Mouse (Mus musculus): ENCODE results near the gene Plxna2. TPM values are rescaled to one million over a fixed set of nuclear protein-coding genes. Genes with fewer than 3 reads are reported as not detected.

Gene Plxna2
- polyA plus RNA-seq, 1 experiment from 2014 or later, result 10.3 TPM

- H3K36me3 ChIP-seq (ENCODE audit: inconsistent target), result no peaks in the 10 kb centered on the region
- no peak overlapping the region for H3K27ac ChIP-seq
- WGBS (ENCODE audit: missing documents), result 88% methylated on average over 3 of the region's 3 CpGs
- H3K4me3 ChIP-seq (ENCODE audit: inconsistent target), result no peak overlapping the region
- H3K79me2 ChIP-seq (ENCODE audit: inconsistent target), result no peaks in the 10 kb centered on the region
These were observed 42.6 kb downstream of the Plxna2 start for GRCm38 (mm10) chr1:194660426-194661119.

DNA sequence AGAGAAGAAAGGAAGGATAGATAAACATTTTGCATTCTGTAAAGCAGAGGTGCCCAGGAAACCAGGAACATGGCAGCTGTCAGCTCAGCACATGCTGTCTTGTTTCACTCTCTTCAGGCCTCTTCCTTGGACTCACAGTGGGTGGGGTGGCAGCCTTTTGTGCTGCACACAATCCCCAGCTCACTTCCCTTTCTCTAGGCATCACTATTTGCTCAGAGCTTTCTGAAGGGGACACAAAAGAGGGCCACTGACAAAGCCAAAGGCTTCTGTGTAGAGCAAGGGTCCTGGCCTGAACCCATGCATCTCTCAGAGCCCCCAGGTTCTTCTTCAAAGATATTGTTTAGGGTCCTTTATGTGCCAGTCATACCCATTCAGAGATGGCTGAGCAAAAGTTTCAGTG, 45.0 kb downstream of the Plxna2 start:
- Histone ChIP-seq H3K4me3 (ENCODE audit: inconsistent target) (no peak overlapping the region), H3K79me2 (ENCODE audit: inconsistent target) (no peaks in the 10 kb centered on the region), H3K27ac (no peak overlapping the region)

DNA sequence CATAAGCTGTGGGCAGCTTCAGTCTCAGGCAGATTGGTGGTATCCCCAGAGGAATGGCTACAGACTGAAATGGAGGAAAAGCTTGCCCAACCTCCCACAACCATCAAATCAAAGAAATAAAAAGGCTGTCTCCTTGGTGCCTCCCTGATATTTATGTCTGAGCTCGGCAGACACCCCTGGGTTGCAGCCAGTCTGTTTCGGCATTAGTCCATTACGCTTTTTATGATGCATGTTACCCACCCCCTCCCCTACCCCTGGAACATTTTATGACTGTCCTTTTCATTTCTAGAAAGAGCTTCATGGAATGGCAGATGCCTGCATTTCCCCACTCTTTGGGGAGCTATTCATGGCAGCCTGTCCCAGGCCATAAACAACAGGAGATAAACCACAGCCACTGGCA, 47.7 kb downstream of the Plxna2 start:
- Histone ChIP-seq H3K36me3 (ENCODE audit: inconsistent target) (no peaks in the 10 kb centered on the region), H3K79me2 (ENCODE audit: inconsistent target) (no peaks in the 10 kb centered on the region), H3K4me3 (ENCODE audit: inconsistent target) (no peak overlapping the region), H3K27ac (no peak overlapping the region)
- WGBS (ENCODE audit: missing documents), result 98% methylated on average over 3 of the region's 3 CpGs

More for the DNA sequence above, 45.0 kb downstream of the Plxna2 start:
- no peaks in the 10 kb centered on the region for H3K36me3 ChIP-seq (ENCODE audit: inconsistent target)

GRCm38 (mm10) chr1:194671783-194672524, 53.9 kb downstream of the Plxna2 start:
- 33% methylated on average over 3 of the region's 4 CpGs for WGBS (ENCODE audit: missing documents)
- peak overlapping the region; percentile 91 for H3K27ac ChIP-seq
- no peaks in the 10 kb centered on the region for H3K36me3 ChIP-seq (ENCODE audit: inconsistent target)

DNA sequence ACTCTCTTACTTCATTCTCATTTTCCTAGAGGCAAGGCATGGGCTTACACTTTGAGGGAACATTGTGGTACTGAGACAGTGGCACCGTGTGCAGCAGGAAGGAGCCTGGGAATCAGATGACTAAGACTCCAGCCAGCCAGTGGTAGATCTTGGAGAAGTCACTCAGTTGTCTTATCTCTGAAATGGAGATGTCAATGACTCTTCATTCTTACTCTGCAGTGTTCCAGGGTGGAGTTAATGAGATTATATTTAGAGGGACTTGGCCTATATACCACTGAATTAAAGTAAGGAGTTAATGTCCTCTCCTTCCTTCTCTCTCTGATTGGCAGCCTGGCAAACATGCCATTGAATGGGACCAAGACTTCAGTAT, 54.5 kb downstream of the Plxna2 start:
- Histone ChIP-seq H3K36me3 (ENCODE audit: inconsistent target) (no peaks in the 10 kb centered on the region), H3K79me2 (ENCODE audit: inconsistent target) (no peaks in the 10 kb centered on the region), H3K27ac (peak overlapping the region; percentile 91), H3K4me3 (ENCODE audit: inconsistent target) (no peak overlapping the region)
- 45% methylated on average over 1 of the region's 1 CpGs for WGBS (ENCODE audit: missing documents)

More at GRCm38 (mm10) chr1:194671783-194672524, 53.9 kb downstream of the Plxna2 start:
- Histone ChIP-seq H3K4me3 (ENCODE audit: inconsistent target) (no peak overlapping the region), H3K79me2 (ENCODE audit: inconsistent target) (no peaks in the 10 kb centered on the region)

- Histone ChIP-seq H3K36me3 (ENCODE audit: inconsistent target) (no peaks in the 10 kb centered on the region), H3K27ac (peak overlapping the region; percentile 91), H3K79me2 (ENCODE audit: inconsistent target) (no peaks in the 10 kb centered on the region), H3K4me3 (ENCODE audit: inconsistent target) (no peak overlapping the region)
These were observed 55.2 kb downstream of the Plxna2 start for GRCm38 (mm10) chr1:194673229-194673628.

GRCm38 (mm10) chr1:194675106-194675890, 57.3 kb downstream of the Plxna2 start:
- Histone ChIP-seq H3K36me3 (ENCODE audit: inconsistent target) (no peaks in the 10 kb centered on the region), H3K4me3 (ENCODE audit: inconsistent target) (no peak overlapping the region), H3K79me2 (ENCODE audit: inconsistent target) (no peaks in the 10 kb centered on the region), H3K27ac (no peak overlapping the region)
- WGBS (ENCODE audit: missing documents), result 86% methylated on average over 2 of the region's 3 CpGs

GRCm38 (mm10) chr1:194675891-194676200, 57.8 kb downstream of the Plxna2 start:
- WGBS (ENCODE audit: missing documents), result 100% methylated on average over 1 of the region's 2 CpGs
- H3K4me3 ChIP-seq (ENCODE audit: inconsistent target), result no peak overlapping the region
- no peak overlapping the region for H3K27ac ChIP-seq
- no peaks in the 10 kb centered on the region for H3K79me2 ChIP-seq (ENCODE audit: inconsistent target)
- no peaks in the 10 kb centered on the region for H3K36me3 ChIP-seq (ENCODE audit: inconsistent target)

GRCm38 (mm10) chr1:194677878-194678277, 59.9 kb downstream of the Plxna2 start:
- WGBS (ENCODE audit: missing documents), result 91% methylated on average over 3 of the region's 3 CpGs
- no peaks in the 10 kb centered on the region for H3K79me2 ChIP-seq (ENCODE audit: inconsistent target)
- H3K4me3 ChIP-seq (ENCODE audit: inconsistent target), result no peak overlapping the region
- H3K36me3 ChIP-seq (ENCODE audit: inconsistent target), result no peaks in the 10 kb centered on the region
- peak overlapping the region; percentile 75 for H3K27ac ChIP-seq

- Histone ChIP-seq H3K4me3 (ENCODE audit: inconsistent target) (no peak overlapping the region), H3K79me2 (ENCODE audit: inconsistent target) (no peaks in the 10 kb centered on the region), H3K27ac (no peak overlapping the region)
These were observed 61.1 kb downstream of the Plxna2 start for GRCm38 (mm10) chr1:194679147-194679546.

DNA sequence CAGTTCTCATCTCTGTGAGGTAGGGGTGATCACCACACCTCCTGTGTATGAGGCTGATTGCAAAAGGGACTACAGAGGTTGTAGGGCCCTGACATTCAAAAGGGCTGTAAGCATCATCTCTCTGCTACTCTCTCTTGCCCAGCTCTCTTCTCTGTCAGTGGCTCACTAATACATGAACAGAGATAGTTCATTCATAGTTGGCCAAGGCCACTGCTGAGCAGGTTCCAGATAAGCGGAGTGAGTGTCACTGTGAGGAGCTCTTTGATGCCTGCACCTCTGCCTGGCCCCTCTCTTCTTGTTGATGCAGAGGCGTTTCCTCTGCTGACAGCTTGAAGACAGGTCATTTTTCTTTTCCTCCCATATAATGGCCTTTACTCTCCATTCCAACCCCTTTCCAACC, 62.1 kb downstream of the Plxna2 start:
- H3K27ac ChIP-seq, result no peak overlapping the region
- H3K36me3 ChIP-seq (ENCODE audit: inconsistent target), result no peaks in the 10 kb centered on the region
- no peak overlapping the region for H3K4me3 ChIP-seq (ENCODE audit: inconsistent target)
- no peaks in the 10 kb centered on the region for H3K79me2 ChIP-seq (ENCODE audit: inconsistent target)
- WGBS (ENCODE audit: missing documents), result 93% methylated on average over 2 of the region's 2 CpGs

More at GRCm38 (mm10) chr1:194679147-194679546, 61.1 kb downstream of the Plxna2 start:
- H3K36me3 ChIP-seq (ENCODE audit: inconsistent target), result no peaks in the 10 kb centered on the region

GRCm38 (mm10) chr1:194682021-194682420, 64.0 kb downstream of the Plxna2 start:
- Histone ChIP-seq H3K36me3 (ENCODE audit: inconsistent target) (no peaks in the 10 kb centered on the region), H3K79me2 (ENCODE audit: inconsistent target) (no peaks in the 10 kb centered on the region), H3K4me3 (ENCODE audit: inconsistent target) (no peak overlapping the region), H3K27ac (no peak overlapping the region)

GRCm38 (mm10) chr1:194683132-194683531, 65.1 kb downstream of the Plxna2 start:
- H3K79me2 ChIP-seq (ENCODE audit: inconsistent target), result no peaks in the 10 kb centered on the region
- WGBS (ENCODE audit: missing documents), result 86% methylated on average over 3 of the region's 3 CpGs
- H3K36me3 ChIP-seq (ENCODE audit: inconsistent target), result no peaks in the 10 kb centered on the region
- H3K27ac ChIP-seq, result no peak overlapping the region
- H3K4me3 ChIP-seq (ENCODE audit: inconsistent target), result no peak overlapping the region

- Histone ChIP-seq H3K36me3 (ENCODE audit: inconsistent target) (no peaks in the 10 kb centered on the region), H3K79me2 (ENCODE audit: inconsistent target) (no peaks in the 10 kb centered on the region), H3K27ac (no peak overlapping the region), H3K4me3 (ENCODE audit: inconsistent target) (no peak overlapping the region)
- 78% methylated on average over 2 of the region's 2 CpGs for WGBS (ENCODE audit: missing documents)
These were observed 67.9 kb downstream of the Plxna2 start for GRCm38 (mm10) chr1:194685896-194686295.

GRCm38 (mm10) chr1:194687746-194688145, 69.7 kb downstream of the Plxna2 start:
- no peaks in the 10 kb centered on the region for H3K79me2 ChIP-seq (ENCODE audit: inconsistent target)
- WGBS (ENCODE audit: missing documents), result 15% methylated on average over 1 of the region's 1 CpGs

More at GRCm38 (mm10) chr1:194687746-194688145, 69.7 kb downstream of the Plxna2 start:
- Histone ChIP-seq H3K36me3 (ENCODE audit: inconsistent target) (no peaks in the 10 kb centered on the region), H3K4me3 (ENCODE audit: inconsistent target) (no peak overlapping the region), H3K27ac (0 out of 2 replicates have a peak overlapping the region, but pooled peaks have one; percentile 21)
